Mouse (Mus musculus): ENCODE results near the gene Qrsl1.

Gene Qrsl1

DNA sequence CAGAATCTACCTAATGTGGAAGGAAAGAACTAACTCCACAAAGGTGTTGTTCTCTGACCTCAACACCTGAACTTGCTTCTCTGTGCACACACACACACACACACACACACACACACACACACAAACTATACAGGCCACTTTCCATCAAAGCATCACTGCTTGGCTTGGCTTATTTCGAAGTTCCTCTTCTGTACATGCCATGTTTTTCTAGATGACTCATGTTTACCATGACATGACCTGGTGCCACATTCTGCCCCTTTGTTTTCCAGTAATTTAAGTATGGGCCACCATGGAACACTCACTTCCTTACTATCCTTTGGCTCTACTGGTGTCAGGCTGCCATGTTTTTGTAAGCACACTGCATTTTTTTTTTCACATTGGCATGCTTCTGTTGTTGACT is 30.1 kb downstream of the Qrsl1 start:
- in situ Hi-C loops (cut with MboI, MseI), result no loop called here

DNA sequence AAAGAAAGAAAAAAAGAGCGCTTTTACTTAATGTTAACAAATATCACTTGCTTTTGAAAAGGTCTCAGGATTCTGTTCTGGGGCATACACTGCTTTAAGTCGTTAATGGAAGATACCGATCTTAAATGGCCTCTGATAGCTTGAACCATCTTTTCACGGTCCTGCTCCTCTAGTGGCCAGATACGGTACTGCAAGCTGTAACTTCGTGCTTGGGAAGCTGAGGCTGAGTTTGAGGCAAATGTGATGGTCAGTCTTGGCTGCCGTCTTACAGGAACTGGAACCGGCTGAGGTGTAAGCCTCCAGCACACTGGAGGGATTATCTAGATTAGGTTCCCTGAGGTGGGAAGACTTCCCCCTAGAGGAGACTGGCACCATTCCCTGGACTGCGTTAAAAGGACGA is 30.8 kb downstream of the Qrsl1 start:
- in situ Hi-C loops (cut with MboI, MseI), result no loop called here

DNA sequence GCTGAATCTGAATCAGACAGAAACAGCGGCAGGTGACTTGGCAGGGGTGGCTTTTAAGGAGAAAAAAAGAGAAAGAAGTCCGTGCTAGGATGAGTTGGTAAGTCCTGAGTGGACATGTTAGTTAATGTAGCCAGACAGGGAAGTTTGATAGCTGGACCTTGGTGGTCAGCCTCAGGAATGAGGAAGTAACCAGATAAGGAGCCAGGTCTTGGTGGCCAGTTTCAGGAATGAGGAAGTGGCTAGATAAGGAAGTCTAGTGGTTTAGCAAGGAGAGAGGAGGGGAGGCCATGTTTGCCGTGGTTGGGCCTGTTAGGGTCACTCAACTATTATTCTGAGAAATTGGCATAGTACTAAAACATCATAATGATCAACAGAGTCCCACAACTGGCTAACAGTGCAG is 45.2 kb downstream of the Qrsl1 start:
- in situ Hi-C loops (cut with MboI, MseI), result no loop called here

DNA sequence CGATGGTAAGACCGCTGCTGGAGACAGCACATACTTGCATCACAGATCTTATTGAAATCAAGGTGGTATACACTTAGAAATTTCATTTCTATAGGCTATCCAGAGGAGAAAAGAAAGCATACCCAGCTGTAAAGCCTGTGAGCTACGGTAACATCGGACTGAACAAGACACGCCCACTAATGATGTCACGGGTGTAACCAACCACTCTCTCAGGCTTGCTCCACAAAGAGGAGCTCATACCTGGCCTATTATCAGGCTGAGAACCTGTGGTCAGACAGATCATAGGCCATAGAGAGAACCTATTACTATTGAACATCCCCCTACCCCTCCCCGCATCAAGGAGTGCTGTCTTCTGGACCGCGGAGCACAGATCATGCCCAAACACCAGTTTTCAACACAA is 45.6 kb downstream of the Qrsl1 start:
- in situ Hi-C loops (cut with MboI, MseI), result no loop called here

DNA sequence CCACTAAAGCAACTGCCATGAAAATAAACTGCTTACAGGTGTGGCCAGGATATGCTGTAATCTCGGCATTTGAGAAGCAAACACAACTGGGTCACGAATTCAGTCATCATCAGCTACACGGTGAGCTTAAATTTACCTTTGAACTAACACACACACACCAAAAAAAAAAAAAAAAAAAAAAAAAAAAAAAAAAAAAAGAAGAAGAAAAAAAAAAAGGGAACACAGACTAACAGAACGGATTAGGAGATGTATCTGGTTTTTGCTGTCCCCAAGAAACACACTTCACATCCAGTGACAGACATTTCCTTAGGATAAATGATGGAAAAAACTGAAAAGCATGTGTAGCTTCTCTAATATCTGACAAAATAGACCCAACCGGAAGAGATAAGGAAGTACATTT is 49.6 kb downstream of the Qrsl1 start:
- in situ Hi-C loops (cut with MboI, MseI), result no loop called here

DNA sequence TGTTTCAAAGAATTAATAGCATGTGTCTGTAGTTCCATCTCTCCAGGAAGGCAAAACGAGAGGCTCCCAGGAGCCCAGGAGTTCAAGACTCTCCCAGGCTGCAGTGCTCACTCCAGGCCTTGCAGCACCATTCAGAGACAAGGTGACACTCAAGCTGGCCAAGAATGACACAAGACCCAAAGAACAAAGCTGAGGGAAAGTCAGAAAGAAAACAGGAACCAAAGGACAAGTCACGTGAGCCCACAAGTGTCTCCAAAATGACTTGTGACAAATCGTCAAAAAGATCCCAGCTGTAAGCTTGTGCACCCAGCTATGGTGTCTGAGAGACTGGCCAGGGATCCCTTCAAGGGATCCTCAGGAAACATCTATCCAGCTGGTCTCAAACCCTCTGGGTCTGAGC is 52.1 kb downstream of the Qrsl1 start:
- in situ Hi-C loops (cut with MboI, MseI), result no loop called here

DNA sequence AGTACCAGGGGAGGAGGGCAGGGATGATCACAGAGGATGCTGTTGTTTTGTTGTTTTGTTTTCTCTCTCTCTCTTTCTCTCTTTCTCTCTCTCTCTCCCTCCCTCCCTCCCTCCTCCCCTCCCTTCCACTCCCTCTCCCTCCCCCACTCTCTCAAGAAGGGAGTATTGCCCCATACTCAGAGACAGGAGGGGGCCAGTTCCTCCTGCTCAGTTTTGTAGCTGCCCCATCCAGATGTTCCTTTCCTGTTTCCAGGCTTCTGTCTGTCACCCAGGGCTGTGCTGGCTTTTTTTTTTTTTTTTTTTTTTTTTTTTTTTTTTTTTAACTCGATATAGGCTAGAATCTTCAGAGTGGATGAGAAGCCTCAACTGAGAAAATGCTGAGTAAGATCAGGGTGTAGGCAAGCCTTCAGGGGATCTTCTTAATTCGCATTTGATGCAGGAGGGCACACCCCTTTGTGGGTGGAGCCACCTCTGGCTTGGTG is 55.4 kb downstream of the Qrsl1 start:
- in situ Hi-C loops (cut with MboI, MseI), result no loop called here

DNA sequence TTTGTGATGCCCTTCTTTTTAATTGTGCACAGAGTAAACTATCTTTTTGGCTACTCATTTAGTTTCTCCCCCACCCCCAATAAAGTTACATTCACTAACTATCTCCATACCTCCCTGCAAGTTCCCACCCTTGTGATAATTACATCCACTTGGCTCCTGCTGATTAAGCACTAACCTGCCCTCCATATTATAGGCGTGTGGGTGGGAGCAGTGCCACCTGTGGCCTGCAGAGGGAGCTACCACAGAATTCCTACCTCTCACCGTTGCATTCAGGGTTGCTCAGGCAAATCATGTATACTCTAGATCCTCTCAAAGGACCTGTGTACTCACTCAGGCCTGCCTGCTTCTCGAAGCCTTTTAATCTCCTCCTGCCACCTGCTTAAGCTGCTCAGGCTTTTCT is 56.1 kb downstream of the Qrsl1 start:
- in situ Hi-C loops (cut with MboI, MseI), result no loop called here

DNA sequence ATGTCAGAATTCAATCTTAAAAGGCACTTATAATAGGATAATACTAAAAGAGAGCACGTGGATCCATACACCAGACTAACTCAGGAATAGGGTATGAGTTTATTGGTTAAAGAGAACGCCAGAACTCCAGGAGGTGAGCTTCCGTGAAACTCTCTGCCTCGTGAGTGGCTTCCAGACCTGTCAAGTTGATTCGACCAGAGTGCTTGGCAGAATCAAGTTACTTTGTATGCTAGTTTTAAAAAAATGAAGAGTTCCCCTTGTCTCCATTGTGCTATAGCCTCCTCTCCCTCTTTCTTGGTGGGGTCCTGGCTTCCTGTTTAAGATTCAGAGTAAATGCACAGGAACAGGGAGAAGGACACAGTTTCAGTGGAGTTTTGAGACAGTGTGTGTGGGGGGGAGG is 60.1 kb downstream of the Qrsl1 start:
- in situ Hi-C loops (cut with MboI, MseI), result no loop called here

DNA sequence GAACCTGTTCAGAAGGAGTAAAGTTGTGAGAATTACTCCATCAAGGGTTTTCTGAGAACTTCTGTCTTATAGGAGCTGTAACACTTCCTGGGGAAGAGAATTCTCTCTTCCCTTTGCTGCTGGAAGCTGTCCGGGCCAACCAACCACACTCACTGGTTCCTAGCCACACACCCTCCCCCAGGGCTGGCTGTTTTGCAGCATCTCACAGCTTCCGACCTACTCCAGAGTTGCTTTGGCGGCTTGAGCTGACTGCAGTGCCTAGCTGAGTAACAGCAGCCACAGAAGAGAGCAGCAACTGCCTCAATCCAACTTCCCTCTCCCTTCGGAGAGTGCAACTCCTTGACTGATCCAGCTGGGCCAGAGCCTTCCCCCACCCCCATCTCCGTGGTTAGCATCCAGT is 68.7 kb downstream of the Qrsl1 start:
- in situ Hi-C loops (cut with MboI, MseI), result no loop called here

DNA sequence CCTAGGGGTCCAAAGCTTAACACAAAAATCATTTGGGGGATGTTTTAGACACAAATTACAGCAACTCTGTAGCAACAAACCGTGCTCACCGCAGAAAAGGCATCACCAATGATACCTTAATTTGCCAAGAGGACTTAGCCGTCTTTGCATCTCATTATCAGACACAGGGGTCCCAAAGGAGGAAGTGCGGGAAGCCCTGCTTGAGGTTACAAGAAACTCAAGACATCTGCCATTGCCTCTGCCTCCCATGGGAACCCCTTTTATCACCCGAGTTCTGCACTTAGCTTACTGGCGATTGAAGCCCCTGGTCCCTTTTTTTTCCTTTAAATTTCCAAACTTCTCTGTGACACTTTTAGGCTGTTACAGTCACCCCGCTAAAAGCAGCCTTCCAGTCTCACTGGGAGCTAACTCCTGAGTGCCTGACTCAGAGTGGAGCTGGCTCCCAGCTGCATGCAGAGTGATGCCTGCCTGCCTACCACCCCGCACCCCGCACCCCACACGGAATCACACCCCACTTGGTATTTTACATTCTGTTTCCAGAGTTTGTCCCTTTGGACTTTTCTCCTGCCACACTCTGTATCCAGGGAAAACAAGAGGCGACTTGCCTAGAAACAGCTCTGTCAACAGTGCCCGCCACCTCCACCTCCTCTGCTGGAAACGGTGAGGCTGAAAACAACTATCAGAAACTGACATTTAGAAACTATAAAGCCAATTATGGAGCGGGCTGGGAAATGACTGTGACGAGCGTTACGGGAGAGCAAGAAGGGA is 71.1 kb downstream of the Qrsl1 start:
- in situ Hi-C loops (cut with MboI, MseI), result no loop called here

DNA sequence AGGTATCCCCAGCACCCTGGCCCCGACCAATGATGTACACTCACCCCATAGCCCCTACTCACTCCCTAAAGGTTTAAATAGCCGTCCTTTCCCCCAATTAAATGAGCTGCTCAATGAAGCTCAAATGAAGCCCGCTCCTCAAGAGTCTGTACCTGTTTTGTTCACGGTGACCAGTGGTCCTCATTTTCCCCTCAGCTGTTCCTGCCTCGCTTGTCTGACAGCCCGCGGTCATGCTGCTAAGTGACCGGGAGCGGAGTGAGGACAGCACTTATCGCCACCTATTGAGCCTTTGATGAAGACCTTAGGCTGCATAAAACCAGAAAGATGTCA is 72.9 kb downstream of the Qrsl1 start:
- in situ Hi-C loops (cut with MboI, MseI), result no loop called here

DNA sequence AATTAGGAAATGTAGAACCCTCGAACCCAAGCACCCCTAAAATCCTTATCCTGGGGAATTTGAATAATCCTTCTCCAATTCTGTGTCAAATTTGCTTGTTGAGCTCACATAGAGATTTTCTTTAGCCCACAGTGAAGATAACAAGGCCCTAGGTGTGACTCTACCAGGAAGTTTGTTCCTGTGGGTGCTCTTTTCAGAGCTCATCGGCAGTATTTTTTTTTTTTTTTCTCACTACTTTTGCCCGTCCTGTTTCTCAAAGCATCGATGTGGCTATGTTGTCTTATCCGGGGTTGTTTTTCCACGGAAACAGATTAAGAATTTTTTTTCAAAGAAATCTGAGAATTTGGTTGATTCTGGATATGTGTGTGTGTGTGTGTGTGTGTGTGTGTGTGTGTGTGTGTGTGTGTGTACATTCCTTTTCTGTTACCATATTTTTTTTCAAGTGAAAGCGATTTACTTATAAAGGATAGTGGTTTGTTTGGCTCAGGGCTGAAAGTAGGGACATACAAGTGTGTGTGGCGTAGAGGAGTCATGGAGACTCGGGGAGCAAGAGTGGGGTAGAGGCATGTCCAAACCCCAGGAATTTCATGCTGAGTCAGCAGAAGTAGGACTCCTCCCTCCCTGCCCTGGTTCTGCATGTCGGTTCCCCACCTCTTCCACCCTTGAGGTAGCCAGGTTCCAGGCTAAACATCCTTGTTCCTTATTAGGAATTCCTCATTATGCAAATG is 73.4 kb downstream of the Qrsl1 start:
- in situ Hi-C loops (cut with MboI, MseI), result no loop called here

DNA sequence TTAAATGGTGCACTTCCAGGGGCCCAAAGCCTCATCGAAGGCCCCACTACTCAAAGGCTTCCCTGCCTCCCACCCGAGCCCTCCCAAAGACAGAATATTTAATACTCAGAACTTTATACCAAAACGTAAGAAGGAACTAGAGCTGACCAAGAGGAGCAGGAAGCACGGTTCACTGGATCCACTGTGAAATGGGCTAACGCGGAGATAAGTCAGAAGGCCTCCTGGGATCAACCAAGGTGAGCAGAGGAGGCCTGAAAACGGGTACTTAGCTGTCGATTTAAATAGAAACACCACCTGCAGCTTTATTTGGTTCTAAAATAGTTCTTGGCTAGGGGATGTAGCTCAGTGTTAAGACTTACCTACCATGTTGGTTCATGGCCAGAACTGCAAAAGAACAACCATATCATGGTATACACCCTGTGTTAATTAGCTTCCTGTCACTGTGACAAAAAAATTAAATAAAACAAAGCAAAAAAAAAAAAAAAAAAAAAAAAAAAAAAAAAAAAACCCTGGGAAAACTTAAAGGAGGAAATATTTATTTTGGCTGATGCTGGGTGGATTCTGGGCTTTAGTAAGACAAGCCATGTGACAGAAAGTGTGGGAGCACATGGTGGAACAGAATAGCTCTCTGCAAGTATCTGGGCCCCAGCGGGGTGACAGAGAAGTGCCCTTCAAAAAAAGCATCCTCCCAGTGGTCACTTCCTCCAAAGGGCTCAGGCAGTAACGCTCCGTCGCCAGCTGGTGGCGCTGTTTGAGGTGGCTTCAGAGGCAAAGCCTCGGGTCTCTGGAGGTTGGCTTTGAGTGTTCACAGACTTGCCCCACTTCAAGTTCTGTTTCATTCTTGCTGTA is 74.5 kb downstream of the Qrsl1 start:
- in situ Hi-C loops (cut with MboI, MseI), result no loop called here

DNA sequence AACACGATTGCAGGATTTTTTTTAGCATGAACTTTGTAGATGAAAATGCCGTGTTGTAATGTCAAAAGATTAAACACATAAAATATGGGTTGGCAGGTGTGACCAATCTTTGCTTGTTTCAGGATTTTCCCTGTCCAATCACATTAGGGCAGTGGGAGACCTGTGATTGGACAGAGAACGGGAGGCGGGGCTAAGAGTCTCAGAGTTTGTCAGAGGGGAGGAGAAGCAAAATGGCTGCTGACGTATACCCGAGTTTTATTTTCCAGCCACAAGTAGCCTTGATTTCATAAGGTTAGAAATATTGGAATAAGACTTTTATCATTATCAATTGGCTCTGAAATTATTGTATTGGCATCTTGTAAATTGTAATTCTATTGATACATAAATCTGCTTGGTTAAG is 75.8 kb downstream of the Qrsl1 start:
- in situ Hi-C loops (cut with MboI, MseI), result no loop called here

DNA sequence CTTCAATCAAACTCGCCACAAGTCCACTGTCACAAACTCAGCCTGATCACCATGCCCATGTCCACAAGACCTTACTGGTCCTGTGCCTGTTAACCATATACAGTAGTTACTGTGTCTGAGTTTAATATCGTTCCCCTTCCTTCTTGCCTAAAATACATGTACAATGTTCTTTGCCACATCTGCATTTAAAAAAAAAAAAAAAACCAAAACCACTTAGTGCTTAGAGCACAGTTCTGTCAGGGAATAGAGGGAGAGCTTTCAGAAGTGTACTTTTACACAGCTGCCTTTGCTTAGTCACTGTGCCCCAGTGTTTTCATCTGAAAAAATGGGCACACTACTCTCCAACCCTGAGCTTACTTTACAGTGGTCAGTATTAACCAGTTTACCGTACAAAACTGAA is 76.8 kb downstream of the Qrsl1 start:
- in situ Hi-C loops (cut with MboI, MseI), result no loop called here
